Mouse (Mus musculus): ENCODE results near the gene Ccdc60. TPM values are rescaled to one million over a fixed set of nuclear protein-coding genes. Genes with fewer than 3 reads are reported as not detected.

The Ccdc60 gene
- polyA plus RNA-seq, 1 experiment: 0.07 TPM

GRCm38 (mm10) chr5:116253914-116254313 lies 34.9 kb downstream of the Ccdc60 start:
- no peak for TF ChIP-seq USF1 (IDR thresholded peaks at IDR 0.05; ENCODE audit: low read depth)
- Histone ChIP-seq H3K79me3 (ENCODE audit: low read depth) (no peaks in the 10 kb centered on the region), H3K79me2 (ENCODE audit: control insufficient read depth, insufficient read depth) (no peaks in the 10 kb centered on the region), H3K36me3 (ENCODE audit: control insufficient read depth, insufficient read depth) (no peaks in the 10 kb centered on the region), H3K27me3 (ENCODE audit: control insufficient read depth, insufficient read depth, insufficient read length) (no peaks in the 10 kb centered on the region), H3K4me3 (ENCODE audit: insufficient read depth, poor library complexity, severe bottlenecking) (no peak overlapping the region), H3ac (ENCODE audit: control insufficient read depth, insufficient read length, low read depth) (no peak overlapping the region)

GRCm38 (mm10) chr5:116252186-116252585 lies 36.6 kb downstream of the Ccdc60 start:
- H3K79me2 ChIP-seq (ENCODE audit: control insufficient read depth, insufficient read depth): no peaks in the 10 kb centered on the region
- no peak overlapping the region for H3K4me3 ChIP-seq (ENCODE audit: insufficient read depth, poor library complexity, severe bottlenecking)
- H3K27me3 ChIP-seq (ENCODE audit: control insufficient read depth, insufficient read depth, insufficient read length): no peaks in the 10 kb centered on the region
- H3K36me3 ChIP-seq (ENCODE audit: control insufficient read depth, insufficient read depth): no peaks in the 10 kb centered on the region
- TF ChIP-seq MYOD1 (IDR thresholded peaks at IDR 0.05; ENCODE audit: control insufficient read depth, insufficient read length, low read depth): no peak
- no peaks in the 10 kb centered on the region for H3K79me3 ChIP-seq (ENCODE audit: low read depth)
- H3ac ChIP-seq (ENCODE audit: control insufficient read depth, insufficient read length, low read depth): no peak overlapping the region

- H3K79me3 ChIP-seq (ENCODE audit: low read depth): no peaks in the 10 kb centered on the region
- H3K36me3 ChIP-seq (ENCODE audit: control insufficient read depth, insufficient read depth): no peaks in the 10 kb centered on the region
- H3K4me3 ChIP-seq (ENCODE audit: insufficient read depth, poor library complexity, severe bottlenecking): no peak overlapping the region
- H3K27me3 ChIP-seq (ENCODE audit: control insufficient read depth, insufficient read depth, insufficient read length): no peaks in the 10 kb centered on the region
- TF ChIP-seq MYOG (IDR thresholded peaks at IDR 0.05; ENCODE audit: control insufficient read depth, extremely low read depth, insufficient read length) (no peak), MAX (IDR thresholded peaks at IDR 0.05) (no peak)
- no peak overlapping the region for H3ac ChIP-seq (ENCODE audit: control insufficient read depth, insufficient read length, low read depth)
- H3K79me2 ChIP-seq (ENCODE audit: control insufficient read depth, insufficient read depth): no peaks in the 10 kb centered on the region
Observed at GRCm38 (mm10) chr5:116246642-116247041, 42.1 kb downstream of the Ccdc60 start.

- TF ChIP-seq MAX (IDR thresholded peaks at IDR 0.05): no peak
- no peak for TF ChIP-seq MYOD1 (IDR thresholded peaks at IDR 0.05; ENCODE audit: control insufficient read depth, insufficient read length, low read depth)
- no peak for TF ChIP-seq MYOG (IDR thresholded peaks at IDR 0.05; ENCODE audit: control insufficient read depth, extremely low read depth, insufficient read length)
- TF ChIP-seq CEBPB (IDR thresholded peaks at IDR 0.05; ENCODE audit: low read depth): no peak
- no peak for TF ChIP-seq FOSL1 (IDR thresholded peaks at IDR 0.05; ENCODE audit: insufficient read depth, low read length, poor library complexity, severe bottlenecking)
- no peak for TF ChIP-seq USF1 (IDR thresholded peaks at IDR 0.05; ENCODE audit: low read depth)
- no peak for TF ChIP-seq CTCF (IDR thresholded peaks at IDR 0.05; ENCODE audit: control insufficient read depth, insufficient read depth, insufficient read length)
Observed at GRCm38 (mm10) chr5:116244476-116244875, 44.3 kb downstream of the Ccdc60 start.

GRCm38 (mm10) chr5:116243622-116244021 lies 45.2 kb downstream of the Ccdc60 start:
- no peak overlapping the region for H3K4me3 ChIP-seq (ENCODE audit: insufficient read depth, poor library complexity, severe bottlenecking)
- no peaks in the 10 kb centered on the region for H3K79me2 ChIP-seq (ENCODE audit: control insufficient read depth, insufficient read depth)
- no peaks in the 10 kb centered on the region for H3K36me3 ChIP-seq (ENCODE audit: control insufficient read depth, insufficient read depth)
- TF ChIP-seq FOSL1 (IDR thresholded peaks at IDR 0.05; ENCODE audit: insufficient read depth, low read length, poor library complexity, severe bottlenecking) (no peak), CEBPB (IDR thresholded peaks at IDR 0.05; ENCODE audit: low read depth) (no peak), USF1 (IDR thresholded peaks at IDR 0.05; ENCODE audit: low read depth) (no peak), MYOD1 (IDR thresholded peaks at IDR 0.05; ENCODE audit: control insufficient read depth, insufficient read length, low read depth) (no peak), CTCF (IDR thresholded peaks at IDR 0.05; ENCODE audit: control insufficient read depth, insufficient read depth, insufficient read length) (no peak), MYOG (IDR thresholded peaks at IDR 0.05; ENCODE audit: control insufficient read depth, extremely low read depth, insufficient read length) (no peak), MAX (IDR thresholded peaks at IDR 0.05) (no peak)
- no peaks in the 10 kb centered on the region for H3K79me3 ChIP-seq (ENCODE audit: low read depth)
- no peaks in the 10 kb centered on the region for H3K27me3 ChIP-seq (ENCODE audit: control insufficient read depth, insufficient read depth, insufficient read length)
- H3ac ChIP-seq (ENCODE audit: control insufficient read depth, insufficient read length, low read depth): no peak overlapping the region

More at GRCm38 (mm10) chr5:116244476-116244875, 44.3 kb downstream of the Ccdc60 start:
- Histone ChIP-seq H3K4me3 (ENCODE audit: insufficient read depth, poor library complexity, severe bottlenecking) (no peak overlapping the region), H3ac (ENCODE audit: control insufficient read depth, insufficient read length, low read depth) (no peak overlapping the region), H3K36me3 (ENCODE audit: control insufficient read depth, insufficient read depth) (no peaks in the 10 kb centered on the region), H3K79me2 (ENCODE audit: control insufficient read depth, insufficient read depth) (no peaks in the 10 kb centered on the region), H3K79me3 (ENCODE audit: low read depth) (no peaks in the 10 kb centered on the region), H3K27me3 (ENCODE audit: control insufficient read depth, insufficient read depth, insufficient read length) (no peaks in the 10 kb centered on the region)

GRCm38 (mm10) chr5:116231841-116232643 lies 56.7 kb downstream of the Ccdc60 start:
- H3K79me3 ChIP-seq (ENCODE audit: low read depth): no peaks in the 10 kb centered on the region
- no peak overlapping the region for H3ac ChIP-seq (ENCODE audit: control insufficient read depth, insufficient read length, low read depth)
- no peaks in the 10 kb centered on the region for H3K36me3 ChIP-seq (ENCODE audit: control insufficient read depth, insufficient read depth)
- no peaks in the 10 kb centered on the region for H3K27me3 ChIP-seq (ENCODE audit: control insufficient read depth, insufficient read depth, insufficient read length)
- H3K4me3 ChIP-seq (ENCODE audit: insufficient read depth, poor library complexity, severe bottlenecking): no peak overlapping the region
- H3K79me2 ChIP-seq (ENCODE audit: control insufficient read depth, insufficient read depth): no peaks in the 10 kb centered on the region
- TF ChIP-seq MYOD1 (IDR thresholded peaks at IDR 0.05; ENCODE audit: control insufficient read depth, insufficient read length, low read depth): no peak
- no peak for TF ChIP-seq CEBPB (IDR thresholded peaks at IDR 0.05; ENCODE audit: low read depth)
- TF ChIP-seq FOSL1 (IDR thresholded peaks at IDR 0.05; ENCODE audit: insufficient read depth, low read length, poor library complexity, severe bottlenecking): no peak
- no peak for TF ChIP-seq MAX (IDR thresholded peaks at IDR 0.05)
- TF ChIP-seq MYOG (IDR thresholded peaks at IDR 0.05; ENCODE audit: control insufficient read depth, extremely low read depth, insufficient read length): no peak
- TF ChIP-seq USF1 (IDR thresholded peaks at IDR 0.05; ENCODE audit: low read depth): no peak
- TF ChIP-seq CTCF (IDR thresholded peaks at IDR 0.05; ENCODE audit: control insufficient read depth, insufficient read depth, insufficient read length): no peak

All from C2C12 (cell line).